ENCODE assay signal across 8 mouse cellular contexts in genomic region chr13:63242401-63243192, GRCm38 (mm10).
DNase-seq lines count a peak whose midpoint lies in the region; ATAC-seq and TF ChIP-seq lines count a peak whose summit lies in the region.

No protein-coding gene starts in this region.

- H3K9me3 ChIP-seq in embryonic facial prominence, embryonic 12.5 days: no peaks in the 10 kb centered on the region
- H3K9me3 ChIP-seq in intestine, embryonic 14.5 days (ENCODE audit: control insufficient read depth, low read length): no peaks in the 10 kb centered on the region

- TF ChIP-seq CTCF in layer of hippocampus, adult 2 months (conservative IDR thresholded peaks at IDR 0.05): no peak

- peak overlapping the region; percentile 83 for H3K9ac ChIP-seq in embryonic facial prominence, embryonic 12.5 days
- H3K9ac ChIP-seq in intestine, embryonic 14.5 days (ENCODE audit: low read length): peak overlapping the region; percentile 80; the same call in 1 of the 2 replicates

- peak overlapping the region; percentile 77 for H3K4me3 ChIP-seq in layer of hippocampus, adult 2 months
- H3K4me3 ChIP-seq in embryonic facial prominence, embryonic 12.5 days: peak overlapping the region; percentile 81
- H3K4me3 ChIP-seq in intestine, embryonic 14.5 days (ENCODE audit: low read depth, low read length): peak overlapping the region; percentile 70; the same call in 1 of the 2 replicates

- peak overlapping the region; percentile 72 for H3K4me2 ChIP-seq in embryonic facial prominence, embryonic 12.5 days (replicated peaks)
- peak overlapping the region; percentile 55 for H3K4me2 ChIP-seq in intestine, embryonic 14.5 days (ENCODE audit: low read length)

- ATAC-seq in embryonic facial prominence, embryonic 12.5 days (ENCODE audit: insufficient number of reproducible peaks, insufficient read depth, low FRiP score, low TSS enrichment): no peak
- no peak for ATAC-seq in intestine, embryonic 14.5 days (replicated peaks; ENCODE audit: low FRiP score, low TSS enrichment, low read depth)

- H3K27ac ChIP-seq in layer of hippocampus, adult 2 months: peak overlapping the region; percentile 96
- peak overlapping the region; percentile 96 for H3K27ac ChIP-seq in embryonic facial prominence, embryonic 12.5 days
- no peak overlapping the region; the same call in 1 of the 2 replicates for H3K27ac ChIP-seq in intestine, embryonic 14.5 days (ENCODE audit: low read depth)

- H3K36me3 ChIP-seq in embryonic facial prominence, embryonic 12.5 days: peaks cover 11% of the 10 kb centered on the region; the same call in 1 of the 2 replicates
- H3K36me3 ChIP-seq in intestine, embryonic 14.5 days (ENCODE audit: control insufficient read depth, insufficient read depth, low read length): peaks cover 13% of the 10 kb centered on the region

- H3K4me1 ChIP-seq in embryonic facial prominence, embryonic 12.5 days: peaks cover 64% of the 10 kb centered on the region
- H3K4me1 ChIP-seq in intestine, embryonic 14.5 days (replicated peaks; ENCODE audit: control insufficient read depth, insufficient read depth, low read length): peaks cover 51% of the 10 kb centered on the region

- no peak for DNase-seq in layer of hippocampus, adult 2 months (ENCODE audit: low spot score in 2 of 2)
- no peak for DNase-seq in layer of hippocampus, postnatal 36 days
- DNase-seq in intestine, embryonic 14.5 days (ENCODE audit: low spot score): no peak
- DNase-seq in lung, postnatal 25 days (ENCODE audit: low spot score): peak; percentile 43
- no peak for DNase-seq in gastrocnemius, postnatal 10 days
- DNase-seq in c-Kit-positive CD71-positive TER-119-positive erythroid progenitor cells, embryonic 14.5 days (ENCODE audit: low spot score): no peak
- no peak for DNase-seq in retina, postnatal 1 day

- no peaks in the 10 kb centered on the region for H3K27me3 ChIP-seq in embryonic facial prominence, embryonic 12.5 days
- no peaks in the 10 kb centered on the region for H3K27me3 ChIP-seq in intestine, embryonic 14.5 days (replicated peaks; ENCODE audit: control insufficient read depth, insufficient read depth, low read length)

- WGBS in embryonic facial prominence, embryonic 12.5 days: 64% methylated on average over 10 of the region's 10 CpGs
- 58% methylated on average over 10 of the region's 10 CpGs for WGBS in intestine, embryonic 14.5 days
